Mouse (Mus musculus): ENCODE measurements around the gene Uchl5. TPM values are rescaled to one million over a fixed set of nuclear protein-coding genes. Genes with fewer than 3 reads are reported as not detected.

The Uchl5 gene
- total RNA-seq, 2 experiments from 2014 or later, result 38.7 to 40.0 TPM

Other genes starting within 250 kb of the Uchl5 start
- gene B3galt2, start 136.6 kb upstream of the Uchl5 start, total RNA-seq (2021), result 10 to 100 TPM; 20.0 to 21.0 TPM
- 10 to 100 TPM; 55.0 to 61.7 TPM for gene Cdc73, start 74.4 kb upstream of the Uchl5 start, total RNA-seq (2021)
- gene Glrx2, start 60.9 kb upstream of the Uchl5 start, total RNA-seq (2021), result 100 to 1,000 TPM; 106 TPM
- 10 to 100 TPM; 25.5 to 29.7 TPM for gene Trove2, start 204 bp upstream of the Uchl5 start, total RNA-seq (2021)
- gene Rgs2, start 226.9 kb downstream of the Uchl5 start, total RNA-seq (2021), result 10 to 100 TPM; 58.5 to 64.2 TPM

Data from left cerebral cortex, postnatal 36 days (tissue).